Mouse (Mus musculus) heart, adult 8-10 months (tissue): ENCODE measurements around the gene Mreg. TPM values are rescaled to one million over a fixed set of nuclear protein-coding genes. Genes with fewer than 3 reads are reported as not detected.
"Not testable (repeated sequence)": the region's sequence is repeated elsewhere in the genome, so short reads cannot be mapped to it uniquely, and the experiment has no call there.

ENCODE experiments used
- DNase-seq: peaks from one replicate; pipeline ENCODE4 v3.0.0; 2022; ENCODE audit warnings: low spot score
- total RNA-seq, 4 experiments: library from RNA; stranded (reverse); gene quantifications; 2 replicates each; pipeline ENCODE4 v1.2.4; 2022

The Mreg gene
- 10 to 100 TPM; 33.3 to 40.4 (median 37.5) TPM for total RNA-seq

DNA sequence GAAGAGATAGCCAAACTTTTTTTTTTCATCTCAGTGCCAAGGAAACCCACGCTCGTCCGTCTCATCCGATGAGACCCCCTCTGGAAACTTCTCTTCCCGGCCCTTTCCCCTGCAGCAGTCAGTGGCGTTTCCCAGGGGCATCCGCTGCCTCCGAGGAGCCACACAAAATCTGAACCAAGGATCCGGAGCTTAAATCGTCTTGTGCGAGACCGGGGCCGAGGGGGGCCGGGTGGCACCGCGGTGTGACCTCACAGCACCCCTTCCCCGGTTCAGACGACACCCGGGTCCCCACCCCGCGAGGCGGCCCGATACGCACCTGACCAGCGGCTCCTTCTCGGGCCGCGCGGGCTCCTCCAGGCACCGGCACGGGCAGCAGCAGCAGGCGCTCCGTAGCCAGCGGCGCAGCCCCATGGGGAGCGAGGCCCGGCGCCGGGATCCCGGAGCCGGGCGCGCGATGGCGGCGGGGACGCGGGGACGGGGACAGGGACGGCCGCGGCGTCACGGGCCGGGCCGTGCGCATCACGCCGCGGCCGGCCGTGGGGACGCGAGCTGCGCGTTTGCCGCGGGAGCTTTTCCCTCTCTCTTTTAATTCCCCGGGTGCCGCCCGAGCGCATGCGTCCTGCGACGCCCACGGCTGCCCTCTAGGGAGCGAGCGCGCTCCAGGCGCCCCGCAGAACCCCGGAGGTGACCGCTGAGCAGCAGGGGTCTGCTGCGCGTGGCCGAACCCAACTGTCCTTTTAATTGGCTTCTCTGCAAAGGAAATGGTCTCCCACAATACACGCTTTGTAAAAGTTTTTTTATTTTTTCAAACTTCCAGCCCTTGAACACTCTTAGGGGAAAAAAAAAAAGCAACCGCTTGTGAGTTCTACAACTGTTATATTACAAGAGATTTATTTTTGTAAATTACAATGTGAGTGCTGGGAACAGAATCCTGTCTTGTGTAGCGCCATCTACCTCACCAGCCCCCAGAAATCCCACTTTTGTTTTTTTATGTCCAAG, at the start of gene Mreg:
Gene Mreg, minus strand, starts transcription at position 607 of the 999 bp plus-strand sequence.
- peak; percentile 53 for DNase-seq

DNA sequence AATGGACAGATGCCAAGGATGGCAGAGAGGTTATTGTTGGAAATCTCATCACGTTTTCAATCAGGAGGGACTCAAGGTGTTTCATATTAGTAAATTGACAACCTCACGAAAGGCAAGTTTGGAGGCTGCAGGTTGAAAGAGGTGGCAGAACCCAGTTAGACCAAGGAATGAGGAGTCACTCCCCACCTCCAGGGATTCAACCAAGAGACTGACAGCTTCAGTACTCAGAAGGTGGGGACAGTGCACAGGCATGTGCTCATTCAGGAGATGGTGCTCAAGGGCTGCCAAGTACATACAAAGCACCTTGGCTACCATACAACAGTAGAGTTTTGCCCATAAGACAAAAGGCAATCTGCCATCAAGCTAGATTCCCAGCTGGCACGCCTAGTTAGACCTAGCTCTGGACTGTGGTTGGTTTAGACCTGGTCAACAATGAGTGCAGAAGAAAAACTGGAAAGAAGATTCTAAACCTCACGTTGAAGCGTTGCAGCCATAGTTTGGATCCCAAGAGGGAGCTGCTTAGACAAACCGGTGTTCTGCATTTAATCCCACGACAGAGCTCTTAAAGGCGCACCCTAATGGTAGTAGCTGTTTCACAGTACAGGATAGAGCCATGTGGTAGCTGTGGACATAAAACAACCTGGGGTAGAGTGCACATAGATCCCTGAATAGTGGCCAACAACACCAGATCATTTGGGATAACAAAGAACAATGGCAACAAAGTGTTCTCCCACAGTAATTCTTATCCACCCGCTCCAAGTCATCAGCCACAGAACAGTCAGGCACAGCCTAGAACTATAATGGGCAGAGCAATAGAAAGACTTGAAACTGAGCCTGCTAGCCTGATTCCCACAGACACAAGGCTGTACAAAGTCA, 44.5 kb upstream of the Mreg start:
- DNase-seq: no peak

DNA sequence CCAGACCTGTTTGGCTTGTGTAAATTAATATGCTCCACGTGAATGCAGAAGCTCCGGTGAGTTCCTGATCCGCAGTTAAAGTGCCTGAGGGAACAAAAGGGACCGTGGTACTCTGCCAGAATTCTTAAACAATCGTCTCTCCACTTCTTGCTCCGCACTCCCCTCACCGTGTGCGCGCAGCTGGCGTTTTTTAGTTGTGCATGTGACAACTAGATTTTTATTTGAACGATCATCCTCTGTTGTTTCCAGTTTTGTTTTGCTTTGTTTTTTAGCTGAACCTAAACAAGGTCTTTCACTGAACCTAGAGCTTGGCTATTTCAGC, 43.7 kb upstream of the Mreg start:
- no peak for DNase-seq

DNA sequence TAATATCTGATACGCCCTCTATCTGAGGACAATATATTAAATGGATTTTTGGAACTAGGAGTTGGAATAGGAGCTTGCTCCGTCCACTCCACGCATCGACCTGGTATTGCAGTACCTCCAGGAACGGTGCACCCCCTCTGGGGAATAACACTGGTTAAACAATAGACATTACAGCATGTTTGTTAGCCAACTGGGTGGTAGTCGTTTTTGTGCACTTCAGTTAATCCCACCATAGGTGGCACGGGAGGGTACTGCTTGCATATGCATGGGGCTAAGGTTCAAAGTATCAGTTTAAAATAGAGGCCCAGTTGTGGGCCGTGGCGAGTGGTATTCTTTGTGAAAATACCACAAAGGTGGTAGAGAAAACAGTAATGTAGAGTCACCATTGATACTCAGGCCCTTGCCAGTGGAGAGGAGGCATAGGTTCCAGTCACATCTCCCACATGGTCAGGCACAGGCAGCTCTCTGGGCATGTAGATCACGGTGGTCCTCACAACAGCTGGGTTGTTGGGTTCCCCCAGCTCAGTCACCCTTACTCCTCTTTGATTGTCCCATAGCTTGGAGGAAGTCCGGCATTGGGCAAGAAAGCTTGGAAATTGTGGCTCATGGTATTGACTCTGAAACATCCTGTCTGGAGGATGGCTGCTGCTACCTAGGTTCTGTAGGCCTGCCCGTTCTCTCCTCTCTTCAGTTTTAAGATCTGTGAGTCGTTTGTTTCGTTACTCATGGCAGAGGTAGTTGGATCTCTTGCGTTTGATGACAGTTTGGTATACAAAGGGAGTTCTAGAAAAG, 43.2 kb upstream of the Mreg start:
- no peak for DNase-seq

DNA sequence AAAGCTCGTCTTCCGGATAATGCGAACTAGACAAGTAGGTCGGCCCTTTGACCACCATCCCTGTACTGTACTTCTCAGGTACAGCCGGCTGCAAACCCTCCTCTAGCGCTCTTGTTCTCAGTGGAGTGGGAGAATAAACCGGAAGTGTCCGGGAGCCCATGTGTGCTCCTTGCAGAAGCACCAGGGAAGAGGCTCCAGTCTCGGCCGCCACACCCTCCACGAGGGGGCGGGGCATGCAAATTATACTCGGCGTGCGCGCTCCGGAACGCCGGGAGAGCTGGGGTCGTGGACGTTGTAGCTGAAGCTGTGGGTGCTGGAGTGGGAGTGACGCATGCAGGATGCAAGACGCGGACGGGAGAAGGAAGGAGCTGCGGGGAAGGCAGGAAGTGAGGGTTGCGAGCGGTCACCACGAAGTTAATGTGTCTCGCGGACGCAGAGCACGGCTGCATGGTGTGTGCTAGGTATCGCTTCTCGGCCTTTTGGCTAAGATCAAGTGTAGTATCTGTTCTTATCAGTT, 42.5 kb upstream of the Mreg start:
- DNase-seq: peak; percentile 84

DNA sequence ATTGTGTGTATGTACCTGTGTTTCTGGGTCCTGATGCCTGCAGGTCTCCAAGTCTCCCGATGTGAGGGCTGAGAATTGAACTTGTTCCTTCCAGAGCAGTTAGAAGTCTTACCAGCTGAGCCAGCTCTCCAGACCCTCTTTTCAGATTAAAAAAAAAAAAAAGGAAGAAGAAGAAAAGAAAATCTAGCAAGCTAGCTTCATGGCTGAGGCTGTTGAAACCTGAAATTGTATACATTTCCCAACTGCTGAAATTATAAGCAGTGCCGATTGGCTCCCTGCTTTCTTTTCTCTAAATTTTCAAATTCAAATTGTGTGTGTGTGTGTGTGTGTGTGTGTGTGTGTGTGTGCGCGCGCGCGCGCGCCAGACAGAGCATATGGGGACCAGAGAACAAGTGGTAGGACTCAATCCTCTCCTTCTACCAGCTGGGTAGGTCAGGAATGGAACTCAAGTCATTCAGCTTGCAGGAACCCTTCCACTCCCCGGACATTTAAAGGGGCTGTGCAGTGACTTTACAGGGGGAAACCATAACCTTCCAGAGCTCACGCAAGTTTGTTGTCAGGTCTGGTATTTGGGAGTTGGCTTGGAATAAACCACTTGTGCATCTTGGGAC, 41.9 kb upstream of the Mreg start:
- no peak for DNase-seq

DNA sequence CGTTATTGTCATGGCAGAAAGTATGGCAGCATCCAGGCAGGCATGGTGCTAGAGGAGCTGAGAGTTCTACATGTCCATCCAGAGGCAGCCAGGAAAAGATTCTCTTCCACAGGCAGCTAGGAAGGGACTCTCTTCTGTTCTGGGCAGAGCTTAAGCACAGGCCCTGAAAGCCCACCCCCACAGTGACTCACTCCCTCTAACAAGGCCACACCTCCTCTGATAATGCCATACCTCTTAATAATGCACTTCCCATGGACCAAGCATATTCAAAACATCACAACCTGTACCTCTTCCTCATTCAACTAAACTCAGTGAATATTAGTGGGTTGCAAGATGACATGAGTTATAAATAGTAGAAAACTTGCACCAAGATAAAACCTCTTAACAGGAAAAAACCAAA, 39.7 kb upstream of the Mreg start:
- no peak for DNase-seq

DNA sequence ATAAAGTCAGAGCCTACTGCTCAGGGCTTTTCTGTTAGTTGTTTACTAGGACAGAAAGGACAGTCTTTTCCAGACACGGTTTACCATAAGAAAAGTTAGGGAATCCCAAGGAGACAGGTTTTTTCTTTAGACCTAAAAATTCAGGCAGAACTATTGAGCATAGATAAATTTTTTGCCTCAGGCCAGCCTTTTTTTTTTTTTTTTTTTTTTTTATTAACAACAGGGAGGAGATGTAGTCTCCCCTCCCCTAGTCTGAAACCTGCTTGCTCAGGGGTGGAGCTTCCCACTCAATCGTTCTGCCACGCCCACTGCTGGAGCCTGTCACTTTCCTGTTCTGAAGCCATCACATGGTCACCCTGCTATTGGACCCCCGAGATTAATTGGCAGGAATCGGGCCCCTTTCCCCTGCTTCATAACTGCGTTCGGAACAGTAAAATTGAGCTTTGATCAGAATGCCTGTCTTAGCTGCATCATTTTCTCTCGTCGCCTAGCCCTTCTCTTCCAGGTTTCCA, 36.2 kb upstream of the Mreg start:
- DNase-seq: not testable (repeated sequence)

DNA sequence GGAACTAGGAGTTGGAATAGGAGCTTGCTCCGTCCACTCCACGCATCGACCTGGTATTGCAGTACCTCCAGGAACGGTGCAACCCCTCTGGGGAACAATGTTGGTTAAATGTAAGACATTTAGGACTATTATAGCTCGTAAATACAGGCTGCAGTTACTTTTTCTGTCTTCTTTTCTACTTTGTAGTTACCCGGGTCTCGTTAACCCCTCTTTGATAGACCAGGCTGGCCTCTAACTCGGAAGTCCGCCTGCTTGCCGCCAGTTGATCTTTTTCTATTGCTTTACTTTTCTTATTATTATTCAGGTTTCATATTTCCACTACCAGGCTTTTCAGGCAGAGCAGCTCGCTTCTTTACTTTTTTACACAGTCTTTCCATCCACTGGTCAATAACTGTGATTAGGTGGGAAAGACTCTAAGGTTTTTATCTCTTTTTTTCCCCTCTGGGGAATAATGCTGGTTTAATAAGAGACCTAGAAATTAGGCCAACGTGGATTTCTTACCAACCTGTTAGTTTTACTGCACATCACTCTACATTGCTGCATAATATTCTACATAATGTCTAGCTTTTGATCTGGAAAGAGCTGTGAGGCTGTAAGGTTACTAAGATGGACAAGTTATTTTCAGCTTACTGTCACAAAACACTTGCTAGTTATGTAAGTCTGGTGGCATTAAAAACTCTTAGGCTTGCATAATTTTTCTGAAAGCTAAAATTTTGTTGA, 32.4 kb upstream of the Mreg start:
- DNase-seq: no peak

DNA sequence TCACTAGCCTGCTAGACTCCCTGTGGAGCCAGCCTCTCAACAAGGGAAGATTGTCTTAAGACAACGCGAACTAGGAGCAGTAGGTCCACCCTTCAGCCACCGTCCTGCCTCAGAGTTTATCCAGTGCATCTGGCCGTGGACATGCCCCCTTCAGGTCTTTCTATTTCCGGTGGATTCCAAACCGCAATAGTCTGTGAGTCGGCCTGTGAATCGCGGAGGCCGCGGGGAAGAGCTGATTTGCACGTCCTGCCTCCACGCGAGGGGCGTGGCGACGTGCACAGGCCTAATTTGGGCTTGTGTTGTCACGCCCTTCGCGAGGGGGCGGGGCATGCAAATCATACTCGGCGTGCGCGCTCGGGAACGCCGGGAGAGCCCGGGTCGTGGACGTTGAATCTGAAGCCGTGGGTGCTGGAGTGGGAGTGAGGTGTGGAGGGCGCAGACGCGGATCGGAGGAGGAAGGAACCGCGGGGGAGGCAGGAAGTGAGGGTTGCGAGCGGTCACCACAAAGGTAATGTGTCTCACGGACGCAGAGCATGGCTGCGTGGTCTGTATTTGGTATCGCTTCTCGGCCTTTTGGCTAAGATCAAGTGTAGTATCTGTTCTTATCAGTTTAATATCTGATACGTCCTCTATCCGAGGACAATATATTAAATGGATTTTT, 31.7 kb upstream of the Mreg start:
- peak; percentile 92 for DNase-seq

DNA sequence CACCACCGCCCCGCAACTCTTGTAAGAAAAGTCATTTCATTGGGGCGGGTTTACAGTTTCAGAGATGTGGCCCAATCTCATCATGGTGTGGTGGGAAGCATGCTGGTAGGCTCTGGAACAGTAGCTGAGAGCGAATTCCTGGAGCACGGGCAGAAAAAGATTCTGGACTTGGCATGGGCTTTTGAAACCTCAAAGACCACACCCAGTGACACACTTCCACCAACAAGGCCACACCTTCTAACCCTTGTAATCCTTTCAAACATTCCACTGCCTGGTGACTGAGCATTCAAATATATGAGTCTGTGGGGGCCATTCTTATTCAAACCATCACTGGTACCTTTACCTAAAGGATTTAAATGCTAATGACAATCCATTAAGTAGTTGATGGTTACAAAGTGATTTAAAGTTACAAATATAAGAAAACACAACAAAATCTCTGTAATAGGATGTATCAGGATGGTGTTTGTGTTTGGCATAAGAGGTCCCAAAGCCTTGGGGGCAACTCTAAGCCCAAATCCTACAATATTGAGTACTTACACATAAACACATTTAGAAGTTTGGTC, 30.6 kb upstream of the Mreg start:
- no peak for DNase-seq

DNA sequence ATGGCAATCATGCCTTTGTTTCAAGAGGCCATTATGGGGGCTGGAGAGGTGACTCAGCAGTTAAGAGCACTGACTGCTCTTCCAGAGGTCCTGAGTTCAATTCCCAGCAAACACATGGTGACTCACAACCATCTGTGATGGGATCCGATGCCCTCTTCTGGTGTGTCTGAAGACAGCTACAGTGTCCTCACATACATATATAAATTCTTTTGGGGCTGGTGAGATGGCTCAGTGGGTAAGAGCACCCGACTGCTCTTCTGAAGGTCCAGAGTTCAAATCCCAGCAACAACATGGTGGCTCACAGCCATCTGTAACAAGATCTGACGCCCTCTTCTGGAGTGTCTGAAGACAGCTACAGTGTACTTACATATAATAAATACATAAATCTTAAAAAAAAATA, 27.0 kb upstream of the Mreg start:
- not testable (repeated sequence) for DNase-seq

DNA sequence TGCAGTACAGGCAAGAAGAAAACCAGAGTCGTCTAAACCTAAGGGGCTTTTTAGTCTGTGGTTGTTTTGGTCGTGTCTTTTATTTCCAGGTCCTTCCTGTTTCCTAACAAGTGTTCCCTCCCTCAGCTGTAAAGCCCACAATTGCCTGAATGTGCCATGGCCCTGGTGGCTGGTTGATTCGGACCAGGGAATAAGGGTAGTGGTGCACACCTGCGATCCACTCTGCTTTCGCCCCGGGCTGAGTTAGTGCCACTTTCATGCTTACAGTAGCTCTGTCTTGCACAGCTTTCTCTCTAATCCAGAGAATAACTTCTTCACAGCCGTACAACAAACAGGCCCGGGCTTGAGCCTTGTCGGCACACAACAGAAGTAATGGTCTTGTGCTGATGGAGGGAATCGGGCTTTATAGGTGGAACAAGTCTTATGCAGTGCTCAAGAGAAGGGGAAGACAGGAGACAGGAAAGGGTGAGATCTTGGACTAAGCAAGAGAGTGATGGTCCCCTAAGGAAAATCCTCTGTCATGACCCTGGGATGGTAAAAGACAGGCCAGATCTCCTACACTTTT, 26.0 kb upstream of the Mreg start:
- no peak for DNase-seq

DNA sequence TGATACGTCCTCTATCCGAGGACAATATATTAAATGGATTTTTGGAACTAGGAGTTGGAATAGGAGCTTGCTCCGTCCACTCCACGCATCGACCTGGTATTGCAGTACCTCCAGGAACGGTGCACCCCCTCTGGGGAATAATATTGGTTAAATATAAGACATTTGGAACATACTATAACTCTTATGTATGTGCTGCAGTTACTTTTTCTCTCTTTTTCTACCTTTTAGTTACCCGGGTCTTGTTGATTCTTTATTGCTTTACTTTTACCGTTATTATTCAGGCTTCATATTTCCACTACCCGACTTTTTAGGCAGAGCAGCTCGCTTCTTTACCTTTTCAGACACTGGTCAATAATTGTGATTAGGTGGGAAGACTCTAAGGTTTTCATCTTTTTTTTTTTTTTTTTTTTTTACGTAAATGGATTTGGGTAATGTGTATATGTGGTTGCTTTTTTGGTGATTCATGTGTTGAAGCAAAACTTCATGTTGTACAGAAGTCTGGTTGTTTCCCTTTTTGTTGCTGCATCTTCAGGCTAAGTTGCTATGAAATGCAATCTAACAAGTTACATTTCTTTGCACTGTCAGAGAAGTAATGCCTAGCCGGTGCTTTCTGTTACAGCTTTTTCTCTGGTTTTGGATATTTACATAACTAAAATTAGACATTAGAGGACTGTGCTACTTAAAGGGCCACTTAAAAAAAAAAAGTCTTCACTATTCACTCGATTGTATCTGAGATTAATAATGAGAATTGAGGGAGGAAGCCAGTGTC, 25.1 kb upstream of the Mreg start:
- no peak for DNase-seq

DNA sequence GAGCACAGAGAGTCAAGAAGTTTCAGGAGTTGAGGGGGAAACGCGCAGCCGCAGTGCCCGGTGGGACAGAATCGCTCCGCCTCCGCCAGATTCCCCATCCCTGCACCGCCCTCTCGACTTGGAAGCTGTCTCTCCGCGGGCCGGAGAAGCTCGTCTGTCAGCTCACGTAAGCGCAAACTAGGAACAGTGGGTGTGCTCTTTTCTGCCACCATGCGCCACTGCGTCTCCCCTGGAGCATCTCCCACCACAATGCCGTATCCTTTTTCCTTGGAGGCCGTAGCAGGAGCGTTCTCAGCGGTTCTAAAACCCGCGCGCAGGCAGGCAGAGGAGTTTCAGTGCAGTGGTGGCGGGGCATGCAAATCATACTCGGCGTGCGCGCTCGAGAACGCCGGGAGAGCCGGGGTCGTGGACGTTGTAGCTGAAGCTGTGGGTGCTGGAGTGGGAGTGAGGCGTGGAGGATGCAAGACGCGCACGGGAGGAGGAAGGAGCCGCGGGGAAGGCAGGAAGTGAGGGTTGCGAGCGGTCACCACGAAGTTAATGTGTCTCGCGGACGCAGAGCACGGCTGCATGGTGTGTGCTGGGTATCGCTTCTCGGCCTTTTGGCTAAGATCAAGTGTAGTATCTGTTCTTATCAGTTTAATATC, 24.4 kb upstream of the Mreg start:
- peak; percentile 71 for DNase-seq

DNA sequence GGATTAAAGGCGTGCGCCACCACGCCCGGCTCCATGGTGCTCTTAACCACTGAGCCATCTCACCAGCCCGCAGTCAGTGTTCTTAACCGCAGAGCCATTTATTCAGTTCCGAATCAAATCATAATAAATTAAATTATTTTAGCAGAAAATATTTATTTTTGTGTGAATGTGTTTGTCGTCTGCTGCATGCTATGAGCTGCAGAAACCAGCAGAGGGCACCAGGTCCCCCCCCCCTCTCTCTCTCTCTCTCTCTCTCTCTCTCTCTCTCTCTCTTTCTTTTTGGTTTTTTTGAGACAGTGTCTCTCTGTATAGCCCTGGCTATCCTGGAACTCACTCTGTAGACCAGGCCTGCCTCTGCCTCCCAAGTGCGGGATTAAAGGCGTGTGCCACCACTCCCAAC, 20.5 kb upstream of the Mreg start:
- DNase-seq: not testable (repeated sequence)

DNA sequence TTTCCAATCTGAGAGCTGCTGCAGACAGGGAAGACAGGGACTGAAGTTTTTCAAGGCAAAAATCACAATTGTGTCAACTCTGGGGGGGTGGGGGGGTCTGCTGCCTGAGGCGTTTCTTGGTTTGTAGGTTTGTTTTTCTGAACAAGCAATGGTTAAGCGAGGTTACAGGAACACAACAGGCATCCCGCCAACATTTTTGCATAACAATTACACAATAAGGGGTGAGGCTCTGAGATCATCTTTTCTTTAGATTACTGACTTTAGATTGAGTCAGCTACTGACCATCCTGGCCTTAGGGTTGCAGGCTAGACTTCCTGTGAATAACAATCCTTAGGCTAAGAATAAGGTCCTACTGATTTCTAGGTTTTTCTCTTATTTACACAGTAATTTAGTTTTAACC, 16.9 kb upstream of the Mreg start:
- DNase-seq: no peak

DNA sequence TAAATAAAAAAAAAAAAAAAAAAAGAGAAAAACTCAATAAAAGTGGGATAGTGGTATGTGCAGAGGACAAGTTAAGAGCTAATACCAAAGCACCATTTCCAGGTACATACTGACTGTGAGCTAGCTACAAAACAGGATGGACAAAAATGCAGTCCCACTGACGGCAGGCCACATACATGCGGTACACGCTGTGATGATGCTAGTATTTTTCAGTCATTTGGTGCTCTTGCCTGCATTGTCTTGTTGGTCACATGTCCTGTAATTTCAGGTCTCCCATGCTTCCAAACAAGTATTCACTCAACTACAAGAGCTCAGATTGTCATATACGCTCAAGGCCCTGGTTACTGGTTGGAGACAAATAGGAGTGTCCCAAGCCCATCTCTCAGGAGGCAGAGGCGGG, 15.4 kb upstream of the Mreg start:
- DNase-seq: no peak
